Comparison of ENCODE assay signal across 8 mouse cellular contexts in the genomic region with DNA sequence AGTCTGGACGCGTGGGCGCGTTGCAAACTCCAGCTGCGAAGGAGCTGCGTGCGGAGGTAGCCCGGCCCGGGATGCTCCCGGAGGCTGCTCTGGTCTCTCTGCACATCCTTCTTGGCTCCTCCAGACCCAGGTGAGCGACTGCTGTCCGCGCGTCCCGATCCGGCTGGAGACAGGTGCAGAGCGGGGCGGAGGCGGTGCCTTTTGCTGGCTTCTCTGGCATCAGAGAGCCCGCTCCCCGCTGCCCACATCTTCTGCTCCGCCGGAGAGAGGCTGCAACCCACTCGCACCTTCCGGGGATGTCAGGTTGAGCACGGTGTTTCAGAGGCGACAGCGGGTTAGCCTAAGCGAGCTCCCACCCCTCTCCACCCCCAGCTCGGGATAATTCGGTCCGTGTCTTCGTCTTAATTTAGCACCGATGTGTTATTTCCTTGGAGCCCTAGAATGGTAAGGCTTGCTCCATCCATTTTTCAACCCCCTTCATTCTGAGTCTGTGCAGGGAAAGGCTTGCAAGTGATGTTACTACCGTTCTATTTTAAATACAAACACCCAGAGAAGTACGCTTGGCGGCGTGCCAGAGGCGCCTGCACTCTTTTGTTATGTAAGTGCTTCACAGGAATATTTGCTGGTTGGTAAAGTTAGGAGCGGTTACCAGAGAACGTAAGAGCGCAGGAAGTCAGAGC. TPM values are rescaled to one million over a fixed set of nuclear protein-coding genes. Genes with fewer than 3 reads are reported as not detected.
DNase-seq lines count a peak whose midpoint lies in the region.

No protein-coding gene starts in this region.

- peak; percentile 2 for DNase-seq in gastrocnemius, adult 18-20 months (ENCODE audit: low spot score)
- no peak for DNase-seq in gastrocnemius, postnatal 14 days
- DNase-seq in cerebellum, postnatal 36 days: peak; percentile 80 to 84
- DNase-seq in heart, adult 8-10 months (ENCODE audit: low spot score): peak; percentile 47
- DNase-seq in kidney, adult 18-20 months: peak; percentile 56
- DNase-seq in left cerebral cortex, postnatal 25 days (ENCODE audit: low spot score in 2 of 2): peak; percentile 94 to 98
- peak; percentile 50 for DNase-seq in midbrain, embryonic 10.5 days (ENCODE audit: low spot score)
- peak; percentile 58 for DNase-seq in testis, postnatal 10 days (ENCODE audit: low spot score)

- peaks cover 24% of the 10 kb centered on the region for H3K4me1 ChIP-seq in midbrain, embryonic 10.5 days

- H3K4me3 ChIP-seq in midbrain, embryonic 10.5 days: peak overlapping the region; percentile 76

- H3K27ac ChIP-seq in midbrain, embryonic 10.5 days (replicated peaks): peak overlapping the region; percentile 74

- no peaks in the 10 kb centered on the region for H3K9me3 ChIP-seq in midbrain, embryonic 10.5 days (replicated peaks)

- WGBS in midbrain, embryonic 10.5 days: under 1% methylated on average over 42 of the region's 42 CpGs

- H3K27me3 ChIP-seq in midbrain, embryonic 10.5 days (ENCODE audit: low read depth, poor library complexity, severe bottlenecking): peaks cover 44% of the 10 kb centered on the region

- intact Hi-C loops in gastrocnemius, postnatal 14 days (cut with DNase I; ENCODE audit: low total_unique reads): no loop called here
- intact Hi-C loops in left cerebral cortex, postnatal 25 days (cut with DNase I): loop anchor here (1.0 to 5.0 kb wide), 5 partner anchors 96 to 282 kb away; no protein-coding TSS in a partner anchor

- no peaks in the 10 kb centered on the region for H3K36me3 ChIP-seq in midbrain, embryonic 10.5 days

RNA-seq across cellular contexts. Expression of a gene that starts 0.6 kb away (rescaled TPM):
- total RNA-seq in gastrocnemius, adult 18-20 months (2021): under 1 TPM in 1 of 2 experiments, not detected in 1; 0.09 TPM
- total RNA-seq in gastrocnemius, postnatal 14 days (2021): under 1 TPM; 0.35 to 0.73 TPM
- total RNA-seq in heart, adult 8-10 months (2022): 100 to 1,000 TPM in 1 of 4 experiments, 10 to 100 TPM in 3; 77.3 to 126 (median 92.3) TPM
- total RNA-seq in left cerebral cortex, postnatal 25 days (2021): 10 to 100 TPM; 35.0 to 39.0 TPM
- polyA plus RNA-seq in midbrain, embryonic 10.5 days (2016; fragmentation: Nextera tagmentation; extraction: Ambion mirVana): 5.1 and 9.6 TPM in 2 replicates

Comparison
In these comparisons a context has a peak if more than half of its experiments do, and no peak if none do; other contexts are left out.
1. RNA of a gene that starts 0.6 kb away (total RNA-seq): 77.3 to 126 TPM in heart, adult 8-10 months and 35.0 to 39.0 TPM in left cerebral cortex, postnatal 25 days; 0.35 to 0.73 TPM in gastrocnemius, postnatal 14 days and 0.09 TPM in gastrocnemius, adult 18-20 months; every median in the first group is over 10 times any median in the second.